Mouse (Mus musculus) erythroid progenitor cell, adult 5-6 weeks (primary cell): ENCODE results near the gene Slc9a6. TPM values are rescaled to one million over a fixed set of nuclear protein-coding genes. Genes with fewer than 3 reads are reported as not detected.

Source experiments
- ATAC-seq: replicated peaks from 2 replicates; pipeline ENCODE4 v1.8.0; 2016; ENCODE audit warnings: moderate number of reproducible peaks, mild to moderate bottlenecking, moderate TSS enrichment, inconsistent platforms; ENCODE audit not compliant: poor library complexity, low FRiP score, severe bottlenecking
- total RNA-seq, 2 experiments: library from RNA; stranded (forward) in 1 of 2; stranded (reverse) in 1 of 2; fragments of 150-400 nt in 1 of 2; fragments of 186-747, 209-891 nt in 1 of 2; gene quantifications; 2 replicates each; pipeline versions ENCODE4 v1.2.3 to v1.2.4; 2015 to 2017; ENCODE audit warnings: low replicate concordance in 2 of 2

Gene Slc9a6
- total RNA-seq (2015; ENCODE audit: low replicate concordance) (2.5 and 4.2 TPM in 2 replicates), total RNA-seq (2017; ENCODE audit: low replicate concordance) (3.3 and 5.3 TPM in 2 replicates)

DNA sequence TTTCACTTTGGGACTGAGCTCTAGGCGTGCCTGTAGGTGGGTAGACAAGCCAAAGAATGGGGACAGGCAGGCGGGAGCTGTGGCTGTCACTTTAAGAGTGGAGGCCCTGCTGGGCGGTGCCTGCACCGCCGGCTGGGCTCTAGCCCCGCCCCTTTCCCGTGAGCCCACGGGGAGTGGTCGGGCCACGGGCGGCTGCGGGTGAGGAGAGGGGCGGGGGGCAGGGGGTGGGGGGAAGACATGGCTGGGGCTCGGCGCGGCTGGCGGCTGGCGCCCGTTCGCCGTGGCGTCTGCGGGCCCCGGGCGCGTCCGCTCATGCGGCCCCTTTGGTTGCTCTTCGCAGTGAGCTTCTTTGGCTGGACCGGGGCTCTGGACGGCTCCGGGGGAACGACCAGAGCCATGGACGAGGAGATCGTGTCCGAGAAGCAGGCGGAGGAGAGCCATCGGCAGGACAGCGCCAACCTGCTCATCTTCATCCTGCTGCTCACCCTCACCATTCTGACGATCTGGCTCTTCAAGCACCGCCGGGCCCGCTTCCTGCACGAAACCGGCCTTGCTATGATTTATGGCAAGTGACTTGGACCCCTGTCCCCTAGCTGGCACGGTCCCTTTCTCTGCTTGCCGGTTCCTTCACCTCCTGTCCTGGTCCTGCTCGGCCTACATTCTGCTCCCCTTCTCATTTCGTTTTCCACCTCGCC, at the start of gene Slc9a6:
Gene Slc9a6 (plus strand): TSS at position 135 of the 695 bp plus-strand sequence.
- ATAC-seq = peak; percentile 99

DNA sequence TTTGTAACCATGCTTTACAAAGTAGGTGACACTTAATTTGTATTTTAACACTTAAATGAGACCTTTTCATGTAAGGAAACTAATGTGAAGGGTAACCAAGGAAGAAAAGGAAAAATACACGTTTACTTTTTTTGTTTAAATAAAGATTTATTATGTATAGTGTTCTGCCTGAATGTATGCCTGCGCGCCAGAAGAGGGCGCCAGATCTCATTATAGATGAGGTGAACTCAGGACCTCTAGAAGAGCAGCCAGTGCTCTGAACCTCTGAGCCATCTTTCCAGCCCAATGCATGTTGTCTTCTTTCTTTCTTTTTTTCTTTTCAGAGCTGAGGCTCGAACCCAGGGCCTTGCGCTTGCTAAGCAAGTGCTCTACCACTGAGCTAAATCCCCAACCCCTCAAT, 37.1 kb upstream of the Slc9a6 start:
- ATAC-seq = no peak

DNA sequence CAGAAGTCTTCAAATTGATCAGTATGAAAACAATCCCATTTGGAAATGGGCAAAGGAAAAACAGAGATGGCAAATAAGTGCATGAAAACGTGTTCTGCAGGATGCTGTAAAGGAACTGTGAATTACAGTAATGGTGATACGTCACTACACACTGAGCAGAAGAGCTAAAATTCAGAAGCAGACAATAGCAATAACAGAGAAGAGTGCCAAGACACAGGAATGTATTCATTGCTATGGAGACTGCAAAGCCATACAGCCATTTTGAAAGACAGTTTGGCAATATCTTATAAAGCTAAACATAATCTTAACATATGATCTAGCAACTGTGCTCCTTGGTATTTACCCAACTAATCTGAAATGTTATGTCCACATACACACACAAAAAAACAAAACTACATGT, 31.4 kb upstream of the Slc9a6 start:
- ATAC-seq = no peak

DNA sequence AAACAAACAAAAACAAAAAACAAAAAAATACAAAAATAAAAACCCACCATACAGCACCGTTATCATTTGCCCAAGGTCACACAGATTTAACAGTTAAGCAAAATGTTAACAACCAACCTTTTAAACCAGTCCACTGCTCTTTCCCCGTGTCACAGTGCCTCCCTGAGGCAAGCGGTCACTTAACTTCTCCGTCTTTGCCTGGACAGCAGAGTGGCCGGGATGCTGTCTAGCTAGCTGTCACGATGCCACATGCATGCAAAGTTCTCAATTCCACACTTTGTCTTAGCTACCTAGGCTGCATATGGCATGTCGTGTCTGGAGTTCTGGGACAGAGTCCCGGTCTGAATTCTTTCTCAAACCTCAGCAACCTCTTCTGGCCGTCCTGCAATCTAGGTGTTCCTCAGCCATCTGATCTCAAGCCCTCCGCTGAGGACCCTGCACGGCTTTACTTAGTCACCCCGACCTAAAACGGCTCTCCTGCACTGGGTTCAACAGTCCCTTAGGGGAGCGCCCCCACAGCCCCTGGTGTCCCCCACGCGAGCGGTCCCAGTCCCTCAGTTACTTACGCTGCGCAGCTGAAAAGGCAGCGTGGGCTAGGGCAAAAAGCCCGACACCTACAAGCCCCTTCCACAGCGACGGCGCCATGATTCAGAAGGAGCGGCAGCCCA, 12.2 kb upstream of the Slc9a6 start:
- peak; percentile 36; the same call in 1 of the 2 replicates for ATAC-seq

DNA sequence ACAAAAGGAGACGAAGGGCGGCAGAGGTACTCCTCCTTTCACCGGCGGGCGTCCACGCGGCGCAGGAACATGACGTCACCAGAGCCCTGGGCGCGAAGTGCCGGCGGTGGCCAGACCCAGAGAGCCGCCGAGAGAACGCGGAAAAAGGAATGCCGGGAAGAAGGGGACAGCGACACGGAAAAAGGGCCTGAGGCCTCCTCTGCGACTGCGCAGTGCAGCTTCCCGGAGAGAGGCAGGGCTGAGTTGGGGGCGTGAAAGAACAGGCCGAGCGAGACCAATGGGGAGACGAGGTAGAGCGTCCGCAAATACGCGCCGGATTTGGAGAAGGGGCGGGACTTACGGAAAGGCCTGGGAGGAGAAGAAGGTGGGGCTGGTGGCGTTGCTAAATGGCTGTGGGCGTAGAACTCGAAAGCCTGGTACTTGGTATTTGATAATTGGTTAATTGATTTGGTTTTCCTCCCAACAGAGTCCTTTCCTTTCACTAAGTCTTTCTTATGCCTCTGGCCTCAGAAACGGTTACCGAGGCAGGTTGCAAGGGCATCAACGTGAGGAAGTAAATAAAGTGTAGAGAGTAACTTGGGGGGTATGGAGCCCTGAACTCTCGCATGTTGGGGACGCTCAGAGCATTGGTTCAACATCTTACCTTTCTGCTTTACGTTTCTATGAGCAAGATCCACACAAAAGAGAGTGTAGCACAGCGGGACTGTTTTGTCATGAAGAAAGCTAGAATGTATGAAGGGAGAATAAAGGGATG, 11.5 kb upstream of the Slc9a6 start, which contains the start of gene Mmgt1:
Gene Mmgt1 (minus strand): TSS at position 183 of the 754 bp plus-strand sequence.
- peak; percentile 99 for ATAC-seq

DNA sequence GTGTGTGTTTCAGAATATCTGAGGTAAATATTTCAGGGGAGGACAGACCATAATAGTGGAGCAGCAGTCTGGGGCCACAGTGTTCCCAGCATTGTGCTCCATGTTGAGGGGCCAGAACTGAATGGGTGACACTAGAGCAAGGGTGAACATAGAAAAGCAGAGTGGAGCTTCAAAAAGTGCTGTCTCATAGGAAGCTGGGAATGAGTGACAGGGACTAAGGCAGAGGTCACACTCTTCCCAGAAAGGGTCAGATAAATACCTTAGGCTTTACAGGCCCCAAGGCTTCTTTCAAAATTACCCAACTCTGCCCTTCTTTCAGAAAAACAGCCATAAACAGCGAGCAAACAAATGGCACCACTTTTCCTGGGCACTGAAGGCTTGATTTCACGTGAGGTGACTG, 3.0 kb upstream of the Slc9a6 start:
- ATAC-seq = no peak

DNA sequence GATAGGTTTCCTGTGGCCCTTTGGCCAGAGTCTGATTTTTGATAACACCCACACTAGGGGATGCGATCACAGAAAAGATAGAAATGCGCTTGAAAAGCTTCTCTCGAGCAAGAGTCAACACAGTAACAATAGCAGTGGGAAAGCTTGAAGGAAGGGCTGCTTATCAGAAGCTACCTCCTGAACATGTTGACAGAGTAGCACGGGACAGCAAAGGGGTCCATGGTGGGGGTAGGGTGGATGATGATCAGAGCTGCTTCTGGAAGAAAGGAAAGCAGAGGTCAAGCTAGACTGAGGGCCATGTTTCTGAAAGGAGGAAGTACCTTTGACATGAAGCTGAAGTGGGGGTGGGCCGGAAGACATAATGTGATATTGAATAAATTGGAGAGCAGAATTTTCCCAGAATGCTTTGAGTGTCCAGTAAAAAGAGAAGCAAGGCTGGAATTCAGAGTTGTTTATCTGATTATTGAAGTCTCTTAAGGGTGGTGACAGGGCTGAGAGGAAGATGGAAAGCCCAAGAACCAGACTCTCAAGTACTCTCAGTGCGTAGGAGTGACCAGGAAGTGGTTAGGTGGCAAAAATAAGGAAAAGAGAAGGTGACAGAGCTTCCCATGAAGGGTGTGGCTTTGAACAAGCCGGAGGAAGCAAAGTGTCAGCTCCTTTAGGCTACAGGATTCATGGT, 2.4 kb upstream of the Slc9a6 start:
- no peak for ATAC-seq

DNA sequence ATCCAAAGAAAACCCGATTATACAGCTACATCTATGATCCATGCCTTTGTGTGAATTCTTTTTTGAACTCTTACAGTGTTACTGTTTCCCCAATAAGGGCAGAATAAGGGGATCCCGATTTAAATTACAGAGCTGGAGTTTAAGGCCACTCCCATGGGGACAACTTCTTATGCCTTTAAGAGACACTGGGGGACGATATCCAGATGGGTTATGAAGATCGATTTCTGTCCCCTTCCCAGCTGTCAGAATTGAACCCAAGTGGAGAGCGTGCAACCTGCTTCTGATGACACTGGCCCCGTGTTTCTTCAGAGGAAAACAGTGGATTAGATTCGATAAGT, 303 bp upstream of the Slc9a6 start:
- peak; percentile 58 for ATAC-seq

DNA sequence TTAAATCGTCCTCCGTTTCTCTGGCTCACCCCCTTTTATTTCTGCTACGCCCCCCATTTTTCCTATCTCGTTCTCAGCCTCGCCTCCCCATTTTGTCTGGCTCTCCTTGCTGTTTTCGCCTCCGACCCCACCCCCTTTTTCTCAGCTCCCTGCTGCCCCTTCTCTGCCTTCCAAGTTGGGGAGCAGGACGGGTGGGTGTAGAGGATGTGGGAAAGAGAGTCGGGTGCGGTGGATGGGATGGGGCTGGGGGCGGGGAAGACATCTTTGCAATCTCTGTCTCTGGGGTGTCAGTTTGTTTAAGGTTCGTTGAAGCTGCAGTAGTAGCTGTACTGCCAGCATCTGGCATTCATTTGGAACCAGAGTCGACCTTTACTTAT, 749 bp downstream of the Slc9a6 start:
- ATAC-seq = no peak

DNA sequence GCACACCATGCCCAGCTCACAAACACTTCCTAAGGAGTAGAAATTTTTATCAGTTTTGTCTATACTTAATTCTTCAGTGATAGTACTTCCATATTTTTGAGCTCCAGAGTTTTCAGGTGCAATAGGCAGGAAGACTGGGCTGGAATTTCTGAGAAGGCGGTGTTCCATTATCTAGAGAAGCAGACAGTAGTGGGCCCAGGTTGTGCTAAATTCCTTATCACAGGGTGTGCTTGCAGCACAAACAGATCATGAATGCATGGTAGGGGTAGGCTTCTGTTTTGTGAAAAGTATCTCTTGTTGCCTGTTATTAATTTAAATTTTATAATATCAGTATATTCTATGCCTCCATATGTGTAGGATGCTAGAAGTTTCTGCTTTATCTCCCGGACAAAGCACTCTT, 5.7 kb downstream of the Slc9a6 start:
- ATAC-seq = no peak

DNA sequence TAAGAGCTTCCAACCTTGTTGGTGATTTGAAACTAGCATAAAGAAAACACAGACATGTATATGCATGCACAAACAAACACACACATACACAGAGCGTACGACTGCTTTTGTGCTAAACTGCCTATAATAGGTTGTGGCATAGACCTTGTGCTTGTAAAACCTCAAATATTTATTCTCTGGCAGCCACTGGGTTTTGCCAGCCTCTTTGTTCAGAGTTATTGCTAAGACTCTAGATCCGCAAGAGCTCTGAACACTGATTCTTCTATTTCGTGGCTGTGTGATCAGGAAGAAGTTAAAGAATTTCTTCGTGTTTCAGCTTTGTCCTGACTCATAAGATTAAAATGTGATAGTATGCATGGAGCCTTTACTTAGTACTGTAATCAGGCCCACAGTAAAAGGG, 26.6 kb downstream of the Slc9a6 start:
- no peak for ATAC-seq

DNA sequence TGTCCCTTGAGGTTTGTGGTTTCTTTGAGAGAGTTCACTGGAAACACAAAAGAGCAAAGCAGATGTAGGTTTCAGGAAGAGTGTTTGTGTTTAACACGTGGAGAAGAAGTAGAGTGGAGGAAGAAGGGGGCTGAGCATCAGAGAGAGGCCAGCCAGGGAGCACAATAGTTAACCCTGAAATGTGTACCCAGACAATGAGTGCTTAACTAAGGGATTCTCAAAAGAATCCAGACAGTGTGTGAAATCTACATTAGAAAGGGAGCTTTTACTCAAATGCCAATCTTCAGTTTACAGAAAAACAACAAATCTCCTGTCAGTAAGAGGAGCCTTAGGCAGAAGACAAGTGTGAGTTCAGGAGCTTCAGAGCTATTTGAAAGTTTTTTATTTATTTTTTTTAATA, 30.5 kb downstream of the Slc9a6 start:
- no peak for ATAC-seq

DNA sequence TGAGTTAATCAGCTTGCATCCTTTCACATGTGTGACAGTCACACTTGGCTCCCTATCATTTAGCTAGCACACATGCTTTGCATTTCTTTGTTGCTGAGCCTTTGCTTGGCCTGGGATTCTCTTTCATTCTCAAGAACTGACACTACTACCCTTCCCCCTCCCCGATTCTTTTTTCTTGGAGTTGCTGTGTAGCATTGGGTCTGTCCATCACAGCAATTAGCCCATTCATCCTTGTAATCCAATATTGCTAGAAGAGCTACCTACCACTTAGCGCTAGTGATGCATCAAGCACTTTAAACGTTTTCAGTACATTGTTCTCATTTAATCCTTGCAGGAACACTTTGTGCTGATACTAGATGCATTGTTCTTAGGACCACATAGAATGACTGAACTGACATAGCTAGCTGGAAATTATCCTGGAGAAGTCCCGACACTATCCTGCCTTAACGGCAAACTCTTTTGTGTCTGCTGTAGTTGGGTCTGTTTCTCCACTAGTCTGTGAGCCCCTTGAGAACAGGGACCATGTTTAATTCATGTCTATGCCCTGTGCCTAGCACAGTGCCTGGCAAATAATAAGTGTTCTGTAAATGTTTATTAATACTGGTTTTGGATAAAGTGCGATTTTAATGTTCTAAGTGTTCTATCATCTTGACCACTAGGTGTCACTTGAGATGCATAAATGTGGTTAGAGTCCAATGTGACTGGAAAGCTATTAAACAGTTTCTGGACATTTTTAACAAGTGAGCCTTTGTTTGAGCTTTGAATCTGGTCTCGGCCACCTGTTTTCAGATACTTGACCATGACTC, 40.2 kb downstream of the Slc9a6 start:
- no peak for ATAC-seq

DNA sequence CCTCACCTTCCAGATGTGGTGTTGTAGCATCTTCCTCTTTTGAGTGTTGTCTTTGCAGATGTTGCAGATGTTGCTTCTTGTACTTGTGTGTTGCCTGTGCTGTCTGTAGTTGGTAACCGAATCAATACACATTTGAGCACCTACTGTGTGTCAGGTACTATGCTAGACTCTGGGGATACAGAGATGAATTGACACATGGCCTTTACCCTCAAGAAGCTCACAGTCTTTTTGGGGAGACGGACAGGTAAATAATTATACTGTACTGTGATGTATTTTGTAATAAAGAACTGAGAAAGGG, 40.7 kb downstream of the Slc9a6 start:
- no peak for ATAC-seq

DNA sequence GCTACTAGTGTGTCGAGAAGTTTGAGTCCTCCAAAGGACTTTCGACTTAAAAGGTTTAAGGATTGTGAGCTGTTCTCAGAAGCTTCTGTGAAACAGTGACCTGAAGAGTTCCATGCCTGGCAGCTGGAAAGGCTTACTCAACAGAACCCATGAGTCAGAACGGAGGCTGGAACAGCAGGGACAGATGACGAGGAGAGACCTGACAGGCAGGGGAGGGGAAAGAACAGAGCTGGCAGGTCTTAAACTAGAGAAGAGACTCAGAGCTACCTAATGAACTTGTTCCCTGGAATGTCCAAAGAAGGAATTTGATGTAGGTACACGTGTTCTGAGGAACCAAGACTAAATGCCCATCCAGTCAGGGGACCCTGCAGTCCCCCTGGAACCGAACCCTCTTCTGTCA, 41.3 kb downstream of the Slc9a6 start:
- no peak for ATAC-seq

DNA sequence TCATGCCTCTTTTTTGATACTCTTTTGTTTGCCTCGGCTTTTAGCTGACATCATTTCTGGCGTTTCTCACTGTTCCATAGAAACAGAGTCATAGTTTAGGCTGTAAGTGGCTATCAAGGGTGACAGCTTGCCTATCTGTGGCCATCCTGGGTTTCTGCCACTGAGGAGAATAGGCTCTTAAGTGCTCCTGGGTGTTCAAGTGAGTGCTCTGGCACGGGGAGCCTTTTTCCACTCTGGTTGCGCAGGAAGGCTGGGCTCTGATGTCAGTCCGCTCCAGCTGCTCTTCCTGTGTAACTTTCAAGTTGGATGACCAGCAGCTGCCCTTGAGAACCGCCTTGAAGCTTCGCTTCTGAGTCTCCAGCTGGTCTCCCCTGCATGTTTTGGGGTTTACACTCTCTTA, 42.2 kb downstream of the Slc9a6 start:
- ATAC-seq = no peak

DNA sequence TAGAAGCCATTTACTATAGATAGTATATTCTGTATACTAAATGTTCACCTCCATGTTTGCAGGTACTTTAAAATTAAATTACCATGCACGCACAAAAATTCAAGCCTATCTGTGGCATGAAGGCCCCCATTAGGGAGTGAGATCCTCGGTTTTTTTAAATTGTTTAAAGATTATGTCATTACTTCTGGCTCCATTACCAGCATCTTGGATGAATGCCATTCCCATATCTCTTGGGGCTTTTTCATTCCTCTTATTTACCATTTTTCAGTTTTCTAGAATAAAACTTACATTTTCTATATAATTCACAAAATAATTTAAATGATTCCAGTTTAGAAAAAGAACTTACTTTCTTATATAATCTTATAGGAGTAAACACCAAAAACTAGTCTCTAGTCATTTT, 46.1 kb downstream of the Slc9a6 start:
- ATAC-seq = no peak

DNA sequence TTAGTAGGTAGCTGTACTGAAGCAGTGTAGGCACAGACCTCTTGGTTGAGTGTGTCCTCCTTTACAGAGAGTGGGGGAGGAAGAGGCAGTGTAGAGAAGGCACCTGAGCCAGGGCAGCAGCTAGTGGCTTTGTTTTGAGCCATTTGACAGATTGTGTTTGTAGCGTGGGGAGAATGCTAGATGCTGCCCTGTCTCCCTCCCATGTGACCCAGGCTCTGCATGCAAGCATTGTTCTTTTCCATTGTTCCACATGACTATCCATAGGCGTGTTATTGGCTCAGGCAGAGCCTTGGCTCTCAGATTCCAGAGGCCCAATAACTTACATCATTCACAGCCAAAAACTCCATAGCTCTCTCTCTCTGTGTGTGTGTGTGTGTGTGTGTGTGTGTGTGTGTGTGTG, 49.7 kb downstream of the Slc9a6 start:
- ATAC-seq = no peak

DNA sequence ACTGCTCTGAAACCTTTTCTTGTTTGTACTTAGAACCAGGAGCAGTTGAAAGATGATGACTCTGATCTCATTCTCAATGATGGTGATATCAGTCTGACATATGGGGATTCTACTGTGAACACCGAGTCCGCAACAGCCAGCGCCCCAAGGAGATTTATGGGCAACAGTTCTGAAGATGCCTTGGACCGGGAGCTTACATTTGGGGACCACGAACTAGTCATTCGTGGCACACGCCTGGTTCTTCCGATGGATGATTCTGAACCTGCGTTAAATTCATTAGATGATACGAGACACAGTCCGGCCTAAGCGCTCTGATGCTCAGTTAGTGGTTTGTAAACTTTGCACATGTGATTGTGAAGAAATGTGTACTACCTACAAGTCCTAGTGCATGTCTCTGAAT, 51.6 kb downstream of the Slc9a6 start:
- no peak for ATAC-seq

DNA sequence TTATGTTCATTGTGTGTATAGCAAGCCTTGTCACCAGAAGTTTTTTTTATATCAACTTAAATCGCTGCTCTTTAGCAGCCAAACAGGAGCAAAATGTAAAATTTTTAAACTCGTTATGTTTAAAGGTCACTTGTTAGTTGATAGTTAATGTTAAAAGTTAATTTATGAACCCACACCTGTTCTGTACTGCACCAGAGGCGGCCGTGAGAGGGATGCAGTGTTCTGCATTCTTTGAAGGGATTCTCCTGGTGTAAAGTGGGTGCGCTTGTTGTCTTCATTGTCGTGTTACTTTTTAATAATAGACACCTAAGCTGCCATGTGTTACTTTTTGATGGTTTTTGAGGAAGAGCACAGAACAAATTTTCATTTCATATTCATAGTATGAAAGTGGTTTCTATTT, 52.8 kb downstream of the Slc9a6 start:
- no peak for ATAC-seq
